ENCODE assay signal across 7 mouse cellular contexts in genomic region chr2:31637807-31638206, GRCm38 (mm10). TPM values are rescaled to one million over a fixed set of nuclear protein-coding genes. Genes with fewer than 3 reads are reported as not detected.
DNase-seq lines count a peak whose midpoint lies in the region; ATAC-seq lines count a peak whose summit lies in the region.

No protein-coding gene starts in this region.

- H3K4me1 ChIP-seq in hindbrain, embryonic 10.5 days (replicated peaks), result peaks cover 84% of the 10 kb centered on the region
- H3K4me1 ChIP-seq in limb, embryonic 15.5 days, result peaks cover 60% of the 10 kb centered on the region

- H3K9ac ChIP-seq in limb, embryonic 15.5 days, result no peak overlapping the region

- WGBS in hindbrain, embryonic 10.5 days, result under 1% methylated on average over 22 of the region's 22 CpGs
- WGBS in limb, embryonic 15.5 days, result under 1% methylated on average over 22 of the region's 22 CpGs

- H3K9me3 ChIP-seq in hindbrain, embryonic 10.5 days, result no peaks in the 10 kb centered on the region
- H3K9me3 ChIP-seq in limb, embryonic 15.5 days, result no peaks in the 10 kb centered on the region

- H3K27ac ChIP-seq in hindbrain, embryonic 10.5 days, result peak overlapping the region; percentile 63
- no peak overlapping the region for H3K27ac ChIP-seq in limb, embryonic 15.5 days

- peaks cover 100% of the 10 kb centered on the region for H3K27me3 ChIP-seq in hindbrain, embryonic 10.5 days (ENCODE audit: insufficient read depth, poor library complexity, severe bottlenecking)
- H3K27me3 ChIP-seq in limb, embryonic 15.5 days, result peaks cover 100% of the 10 kb centered on the region

- peak; percentile 53 for DNase-seq in right cerebral cortex, postnatal 4 days
- DNase-seq in right cerebral cortex, adult 2 months (ENCODE audit: low spot score in 2 of 2), result no peak
- DNase-seq in embryo, embryonic 9.5 days (ENCODE audit: extremely low spot score), result peak; percentile 61
- peak; percentile 75 for DNase-seq in hindbrain, embryonic 10.5 days (ENCODE audit: low spot score)
- DNase-seq in retina, embryonic 14.5 days (ENCODE audit: low spot score), result peak; percentile 69
- DNase-seq in frontal cortex, adult 2 months (ENCODE audit: extremely low spot score in 1 of 2, low spot score in 1 of 2), result no peak

- H3K4me2 ChIP-seq in limb, embryonic 15.5 days, result 0 out of 2 replicates have a peak overlapping the region, but pooled peaks have one; percentile 0

- ATAC-seq in limb, embryonic 15.5 days (ENCODE audit: insufficient number of reproducible peaks, low FRiP score, low TSS enrichment, low read depth), result no peak

- peak overlapping the region; percentile 50 for H3K4me3 ChIP-seq in hindbrain, embryonic 10.5 days
- no peak overlapping the region for H3K4me3 ChIP-seq in limb, embryonic 15.5 days

- H3K36me3 ChIP-seq in hindbrain, embryonic 10.5 days, result no peaks in the 10 kb centered on the region; the same call in 1 of the 2 replicates
- H3K36me3 ChIP-seq in limb, embryonic 15.5 days, result no peaks in the 10 kb centered on the region

RNA-seq across cellular contexts. Expression of gene Prdm12, which starts 2.0 kb away (rescaled TPM):
- 3.8 and 8.1 TPM in 2 replicates for polyA plus RNA-seq in hindbrain, embryonic 10.5 days (2016; fragmentation: Nextera tagmentation; extraction: Ambion mirVana)
- polyA plus RNA-seq in limb, embryonic 15.5 days (2015; fragmentation: Nextera tagmentation; extraction: Ambion mirVana), result not detected in 2 replicates
- 0.21 and 0.46 TPM in 2 replicates for polyA plus RNA-seq in frontal cortex, adult 2 months (2012; rRNA removed)

RNA-seq across cellular contexts. Expression of gene Exosc2, which starts 32.7 kb away (rescaled TPM):
- 77.9 and 102 TPM in 2 replicates for polyA plus RNA-seq in hindbrain, embryonic 10.5 days (2016; fragmentation: Nextera tagmentation; extraction: Ambion mirVana)
- 54.3 and 56.6 TPM in 2 replicates for polyA plus RNA-seq in limb, embryonic 15.5 days (2015; fragmentation: Nextera tagmentation; extraction: Ambion mirVana)
- polyA plus RNA-seq in frontal cortex, adult 2 months (2012; rRNA removed), result 27.4 and 31.0 TPM in 2 replicates

RNA-seq across cellular contexts. Expression of gene Abl1, which starts 50.4 kb away (rescaled TPM):
- 43.9 and 47.5 TPM in 2 replicates for polyA plus RNA-seq in hindbrain, embryonic 10.5 days (2016; fragmentation: Nextera tagmentation; extraction: Ambion mirVana)
- polyA plus RNA-seq in limb, embryonic 15.5 days (2015; fragmentation: Nextera tagmentation; extraction: Ambion mirVana), result 37.7 and 40.1 TPM in 2 replicates
- 35.2 and 39.5 TPM in 2 replicates for polyA plus RNA-seq in frontal cortex, adult 2 months (2012; rRNA removed)

Comparison
In these comparisons a context has a peak if more than half of its experiments do, and no peak if none do; other contexts are left out.
1. DNase-seq: peak in right cerebral cortex, postnatal 4 days (single experiment), embryo, embryonic 9.5 days (single experiment), hindbrain, embryonic 10.5 days (single experiment) and retina, embryonic 14.5 days (single experiment); none in right cerebral cortex, adult 2 months (0 of 2) and frontal cortex, adult 2 months (0 of 2).